Mouse (Mus musculus) cerebellum, adult 2 months (tissue): ENCODE results near the gene Dusp16. TPM values are rescaled to one million over a fixed set of nuclear protein-coding genes. Genes with fewer than 3 reads are reported as not detected.
A peak's percentile ranks its signal among the peaks of the same experiment; 100 is the strongest.

Experiments
- DNase-seq, 2 experiments: peaks; one replicate each; pipeline ENCODE4 v3.0.0; 2021
- H3K27ac ChIP-seq: fragments of 200-500 bp; 2 replicates; pipeline ENCODE4 v1.5.1; 2012; ENCODE audit warnings: low read length, control low read depth, inconsistent platforms; ENCODE audit not compliant: insufficient read depth
- H3K27me3 ChIP-seq: fragments of 200-500 bp; 2 replicates; pipeline ENCODE4 v1.6.1; 2012; ENCODE audit warnings: inconsistent platforms, mild to moderate bottlenecking, low read length, moderate library complexity; ENCODE audit not compliant: control insufficient read depth, insufficient read depth
- H3K4me1 ChIP-seq: fragments of 200-500 bp; 2 replicates; pipeline ENCODE4 v1.6.1; 2011; ENCODE audit warnings: low read length; ENCODE audit not compliant: control insufficient read depth, insufficient read depth
- H3K4me3 ChIP-seq: fragments of 200-500 bp; replicated peaks from 2 replicates; pipeline ENCODE3; 2011; ENCODE audit warnings: mild to moderate bottlenecking, low read depth, low read length, control low read depth; ENCODE audit not compliant: insufficient read depth
- CTCF ChIP-seq: fragments of 200-500 bp; IDR thresholded peaks from 2 replicates; pipeline ENCODE4 v1.5.1; 2011; ENCODE audit warnings: low read depth, mild to moderate bottlenecking, control low read depth, low read length, moderate library complexity, borderline replicate concordance; ENCODE audit not compliant: insufficient read depth
- POLR2A ChIP-seq: fragments of 200-500 bp; IDR thresholded peaks from 2 replicates; pipeline ENCODE4 v1.6.1; 2011; ENCODE audit warnings: low read length, control low read depth, borderline replicate concordance; ENCODE audit not compliant: insufficient read depth
- WGBS: fragments of 180-500 bp; shearing (Covaris S2); methylation state at CpG from one replicate; pipeline ENCODE4 v1.1.7; 2018; 5-methylcytosine and 5-hydroxymethylcytosine counted together
- polyA plus RNA-seq: library from polyadenylated mRNA; depleted of rRNA; stranded (reverse); fragments of >200 nt; gene quantifications from 2 replicates; pipeline ENCODE4 v1.2.3, GENCODE M21; 2012

Dusp16 gene
- polyA plus RNA-seq, 1 experiment, result 19.8 TPM

DNA sequence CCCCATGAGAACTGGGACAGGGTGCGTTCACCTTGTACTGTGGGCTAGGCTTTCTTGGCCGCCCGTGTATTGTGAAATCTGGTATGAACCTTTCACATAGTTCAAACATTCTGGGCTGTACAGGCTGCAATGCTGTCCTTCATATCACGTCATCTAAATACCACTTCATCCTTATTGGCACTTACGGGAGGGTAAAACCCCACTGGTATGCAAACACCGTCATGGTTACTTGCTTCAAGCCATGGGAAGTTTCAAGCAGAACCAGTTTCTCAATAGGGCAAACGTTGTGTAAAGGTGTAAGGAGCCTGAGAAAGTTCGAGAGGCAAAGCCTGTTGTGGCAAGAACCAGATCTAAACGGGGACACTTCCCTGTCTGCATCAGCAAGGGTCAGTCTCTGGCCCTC is 10.2 kb upstream of the Dusp16 start:
- H3K27me3 ChIP-seq, result no peaks in the 10 kb centered on the region
- 82% methylated on average over 9 of the region's 9 CpGs for WGBS
- no peak overlapping the region for H3K4me3 ChIP-seq
- no peak overlapping the region for H3K27ac ChIP-seq
- no peaks in the 10 kb centered on the region for H3K4me1 ChIP-seq
- TF ChIP-seq POLR2A, result no peak
- no peak for TF ChIP-seq CTCF
- no peak for DNase-seq

DNA sequence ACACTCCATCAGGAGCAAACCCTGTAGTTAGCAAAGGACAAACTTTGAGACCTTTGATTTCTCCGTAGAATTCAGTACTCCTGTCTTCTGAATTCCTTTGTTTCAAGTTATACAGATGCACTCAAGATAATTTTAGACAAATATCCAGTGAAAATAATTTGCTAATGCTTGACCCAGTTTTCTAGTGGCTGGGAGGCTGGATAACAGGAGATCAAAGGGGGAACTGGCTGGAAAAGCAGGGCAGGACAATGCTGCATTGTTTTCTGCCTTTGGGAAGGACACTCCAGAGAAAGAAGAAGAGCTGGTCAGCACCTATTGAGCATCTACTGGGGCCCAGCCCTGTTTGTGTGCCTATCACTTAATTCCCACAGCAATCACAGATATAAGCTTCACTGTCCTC is 9.1 kb upstream of the Dusp16 start:
- Histone ChIP-seq H3K4me3 (no peak overlapping the region), H3K27ac (no peak overlapping the region), H3K4me1 (no peaks in the 10 kb centered on the region), H3K27me3 (no peaks in the 10 kb centered on the region)
- WGBS, result 79% methylated on average over 1 of the region's 1 CpGs
- no peak for DNase-seq
- TF ChIP-seq POLR2A (no peak), CTCF (no peak)

- Histone ChIP-seq H3K27me3 (no peaks in the 10 kb centered on the region), H3K4me3 (no peak overlapping the region), H3K4me1 (peaks cover 5% of the 10 kb centered on the region; the same call in 1 of the 2 replicates), H3K27ac (no peak overlapping the region)
- TF ChIP-seq POLR2A, result no peak
- no peak for TF ChIP-seq CTCF
- no peak for DNase-seq
- 94% methylated on average over 10 of the region's 10 CpGs for whole genome bisulfite sequencing
Measured at GRCm38 (mm10) chr6:134796297-134796696, 3.9 kb upstream of the Dusp16 start.

DNA sequence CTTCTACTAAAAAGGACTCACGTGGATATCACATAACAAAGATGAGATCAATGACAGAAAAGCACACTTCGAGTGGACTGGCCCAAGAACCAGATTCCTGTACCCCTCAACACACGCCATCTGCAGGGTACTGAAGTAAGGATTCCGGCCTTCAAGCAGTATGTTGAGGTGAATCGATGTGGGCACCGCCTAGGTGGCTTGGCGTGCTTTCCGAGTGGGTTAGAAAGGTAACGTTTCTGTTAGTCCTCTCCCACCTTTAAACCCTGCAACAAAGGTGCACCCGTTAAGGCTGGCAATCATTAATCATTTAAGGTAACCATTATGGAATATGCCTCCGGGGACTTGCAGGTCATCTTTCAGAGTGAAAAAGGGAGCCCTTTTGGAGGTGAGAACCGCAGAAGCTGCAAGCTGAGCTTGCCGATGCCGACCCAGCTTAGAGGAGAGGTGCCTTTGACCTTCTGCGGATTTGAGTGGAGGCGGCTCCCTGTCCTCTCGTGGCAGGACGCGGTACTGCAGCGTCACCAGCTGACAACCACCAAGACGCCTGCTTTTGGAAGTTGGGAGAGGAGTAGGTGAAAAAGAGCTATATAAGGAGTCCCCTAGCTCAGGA is 1.6 kb upstream of the Dusp16 start:
- TF ChIP-seq CTCF (peak; percentile 92), POLR2A (0 out of 2 replicates have a peak, but pooled peaks have one; percentile 16)
- Histone ChIP-seq H3K27ac (no peak overlapping the region), H3K27me3 (no peaks in the 10 kb centered on the region), H3K4me1 (peaks cover 5% of the 10 kb centered on the region; the same call in 1 of the 2 replicates), H3K4me3 (peak overlapping the region; percentile 14)
- 23% methylated on average over 21 of the region's 21 CpGs for WGBS
- DNase-seq, result peak; percentile 82 to 91

GRCm38 (mm10) chr6:134793046-134793806 is 801 bp upstream of the Dusp16 start:
- peaks cover 5% of the 10 kb centered on the region; the same call in 1 of the 2 replicates for H3K4me1 ChIP-seq
- 53% methylated on average over 21 of the region's 21 CpGs for WGBS
- H3K4me3 ChIP-seq, result peak overlapping the region; percentile 81
- H3K27ac ChIP-seq, result peak overlapping the region; percentile 59
- DNase-seq, result peak in 1 of 2 experiments; percentile 28
- no peak for TF ChIP-seq POLR2A
- TF ChIP-seq CTCF, result no peak
- H3K27me3 ChIP-seq, result no peaks in the 10 kb centered on the region

DNA sequence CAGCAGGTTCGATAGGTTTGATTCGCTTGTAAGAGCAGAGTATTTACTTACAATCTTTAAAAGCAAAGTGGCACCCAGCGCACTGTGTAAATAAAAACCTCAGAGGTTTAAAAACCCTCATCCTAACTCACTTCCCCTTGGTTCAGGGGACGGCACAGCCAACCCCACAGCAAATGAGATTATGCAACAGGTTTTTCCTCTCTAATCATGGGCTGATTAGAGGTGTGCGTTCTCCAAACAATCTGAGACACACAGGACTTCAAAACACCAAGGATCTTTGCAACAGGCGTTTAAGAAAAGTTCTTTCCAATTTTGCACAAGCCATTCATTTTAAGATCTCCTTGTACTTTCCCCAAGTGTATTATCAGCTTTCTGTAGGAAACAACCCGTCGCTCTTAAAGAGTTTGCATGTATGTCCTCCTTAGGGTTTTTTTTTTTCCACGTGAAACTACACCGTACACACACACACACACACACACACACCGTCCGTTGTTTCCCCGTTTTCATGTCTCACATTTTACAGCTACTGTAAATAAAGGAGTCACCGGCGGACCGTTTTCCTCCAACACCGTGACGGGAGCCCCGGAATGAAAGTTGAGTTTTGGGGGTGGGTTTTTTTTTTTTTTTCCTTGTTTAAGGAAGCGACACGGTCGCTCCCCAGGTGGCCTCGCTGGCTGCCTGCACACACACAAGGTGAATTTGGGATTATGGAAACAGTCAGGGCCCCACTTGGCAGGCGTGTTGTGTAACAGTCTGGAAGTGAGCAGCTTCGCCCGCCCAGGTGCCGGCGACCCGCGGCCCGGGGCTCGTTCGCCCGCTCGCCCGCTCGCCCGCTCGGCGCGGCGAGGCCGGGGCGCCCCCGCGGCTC is 940 bp downstream of the Dusp16 start:
- 1% methylated on average over 46 of the region's 46 CpGs for WGBS
- peak; percentile 74 to 78 for DNase-seq
- TF ChIP-seq POLR2A (no peak), CTCF (no peak)
- Histone ChIP-seq H3K27me3 (no peaks in the 10 kb centered on the region), H3K27ac (peak overlapping the region; percentile 99), H3K4me1 (peaks cover 5% of the 10 kb centered on the region; the same call in 1 of the 2 replicates), H3K4me3 (peak overlapping the region; percentile 80)

DNA sequence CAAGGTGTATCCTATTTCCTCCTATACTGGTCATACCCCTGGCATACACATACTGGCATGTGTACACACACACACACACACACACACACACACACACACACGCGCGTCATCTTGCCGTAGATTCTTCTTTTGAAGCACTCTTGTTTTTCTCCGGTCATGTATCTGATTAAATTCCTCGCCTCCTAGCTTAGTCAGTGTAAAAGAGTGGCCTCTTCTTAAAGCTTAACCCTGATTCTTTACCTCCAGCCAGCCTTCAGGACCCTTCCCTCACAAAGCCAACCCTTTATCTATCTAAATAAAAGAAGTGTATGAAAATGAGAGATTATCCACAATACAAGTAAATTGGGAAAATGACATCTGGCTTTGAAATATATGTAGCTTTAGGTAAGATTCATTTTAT is 3.3 kb downstream of the Dusp16 start:
- no peak overlapping the region for H3K4me3 ChIP-seq
- H3K27ac ChIP-seq, result no peak overlapping the region
- no peak for DNase-seq
- no peaks in the 10 kb centered on the region for H3K27me3 ChIP-seq
- TF ChIP-seq POLR2A, result no peak
- TF ChIP-seq CTCF, result no peak
- WGBS, result 85% methylated on average over 6 of the region's 6 CpGs
- peaks cover 5% of the 10 kb centered on the region; the same call in 1 of the 2 replicates for H3K4me1 ChIP-seq

- Histone ChIP-seq H3K27me3 (no peaks in the 10 kb centered on the region), H3K27ac (no peak overlapping the region), H3K4me3 (no peak overlapping the region), H3K4me1 (peaks cover 3% of the 10 kb centered on the region)
- 50% methylated on average over 3 of the region's 3 CpGs for WGBS
- DNase-seq, result peak in 1 of 2 experiments; percentile 21
- TF ChIP-seq CTCF, result no peak
- no peak for TF ChIP-seq POLR2A
Measured at GRCm38 (mm10) chr6:134786426-134786825, 6.0 kb downstream of the Dusp16 start.
